Mouse (Mus musculus): ENCODE results near the gene Parvg.

GRCm38 (mm10) chr15:84384066-84384465 lies 60.2 kb downstream of the Parvg start:
- TF ChIP-seq CTCF (IDR thresholded peaks at IDR 0.05; ENCODE audit: insufficient read depth, low read length) (no peak), POLR2A (IDR thresholded peaks at IDR 0.05; ENCODE audit: borderline replicate concordance, extremely low read depth, low read depth, low read length) (no peak)

All from lung, adult 2 months (tissue).